In genomic region chrX:109012371-109013031, GRCm38 (mm10) we compare ENCODE assay signal across 8 mouse cellular contexts. TPM values are rescaled to one million over a fixed set of nuclear protein-coding genes. Genes with fewer than 3 reads are reported as not detected.
DNase-seq lines count a peak whose midpoint lies in the region; ATAC-seq lines count a peak whose summit lies in the region.

No protein-coding gene starts in this region.

- no peaks in the 10 kb centered on the region for H3K4me1 ChIP-seq in forebrain, embryonic 15.5 days
- no peaks in the 10 kb centered on the region for H3K4me1 ChIP-seq in hindbrain, embryonic 11.5 days (replicated peaks; ENCODE audit: control insufficient read depth, insufficient read depth, low read length)
- H3K4me1 ChIP-seq in lung, embryonic 16.5 days (replicated peaks; ENCODE audit: control insufficient read depth, insufficient read depth, low read length), result no peaks in the 10 kb centered on the region

- H3K36me3 ChIP-seq in forebrain, embryonic 15.5 days, result no peaks in the 10 kb centered on the region
- no peaks in the 10 kb centered on the region for H3K36me3 ChIP-seq in hindbrain, embryonic 11.5 days (ENCODE audit: control insufficient read depth, insufficient read depth, low read length)
- no peaks in the 10 kb centered on the region for H3K36me3 ChIP-seq in lung, embryonic 16.5 days (ENCODE audit: control insufficient read depth, insufficient read depth, low read length)

- ATAC-seq in forebrain, embryonic 15.5 days (replicated peaks), result peak; percentile 89
- peak; percentile 88 for ATAC-seq in hindbrain, embryonic 11.5 days (ENCODE audit: low FRiP score)
- peak; percentile 85 for ATAC-seq in lung, embryonic 16.5 days (ENCODE audit: low read depth)

- H3K4me2 ChIP-seq in forebrain, embryonic 15.5 days (replicated peaks), result peak overlapping the region; percentile 52
- H3K4me2 ChIP-seq in hindbrain, embryonic 11.5 days (replicated peaks; ENCODE audit: low read depth, low read length), result peak overlapping the region; percentile 36
- H3K4me2 ChIP-seq in lung, embryonic 16.5 days (ENCODE audit: low read depth, low read length), result peak overlapping the region; percentile 56

- H3K27me3 ChIP-seq in forebrain, embryonic 15.5 days, result no peaks in the 10 kb centered on the region
- H3K27me3 ChIP-seq in hindbrain, embryonic 11.5 days (ENCODE audit: control insufficient read depth, insufficient read depth, low read length), result no peaks in the 10 kb centered on the region
- no peaks in the 10 kb centered on the region for H3K27me3 ChIP-seq in lung, embryonic 16.5 days (ENCODE audit: control insufficient read depth, insufficient read depth, low read depth, low read length)

- H3K9me3 ChIP-seq in forebrain, embryonic 15.5 days, result no peaks in the 10 kb centered on the region
- H3K9me3 ChIP-seq in hindbrain, embryonic 11.5 days (ENCODE audit: control insufficient read depth, low read length), result no peaks in the 10 kb centered on the region
- H3K9me3 ChIP-seq in lung, embryonic 16.5 days (ENCODE audit: control insufficient read depth, low read length), result no peaks in the 10 kb centered on the region

- H3K9ac ChIP-seq in forebrain, embryonic 15.5 days (replicated peaks), result peak overlapping the region; percentile 26; the same call in 1 of the 2 replicates
- H3K9ac ChIP-seq in hindbrain, embryonic 11.5 days (ENCODE audit: low read depth, low read length), result no peak overlapping the region; the same call in 1 of the 2 replicates
- peak overlapping the region; percentile 59 for H3K9ac ChIP-seq in lung, embryonic 16.5 days (ENCODE audit: low read length)

- DNase-seq in Muller cell, postnatal 12 days (ENCODE audit: inconsistent ontology term), result peak; percentile 66
- DNase-seq in cerebellum, adult 11-12 months, result peak; percentile 36
- peak; percentile 68 for DNase-seq in hindbrain, embryonic 11.5 days (ENCODE audit: low spot score)
- peak; percentile 20 for DNase-seq in layer of hippocampus, adult 9-11 months
- DNase-seq in retina, embryonic 14.5 days (ENCODE audit: low spot score), result peak; percentile 73
- DNase-seq in urinary bladder, postnatal 36 days (ENCODE audit: low spot score in 2 of 2), result peak; percentile 13 to 29

- 21% methylated on average over 23 of the region's 23 CpGs for WGBS in forebrain, embryonic 15.5 days
- 16% methylated on average over 23 of the region's 23 CpGs for WGBS in hindbrain, embryonic 11.5 days
- WGBS in lung, embryonic 16.5 days, result 17% methylated on average over 22 of the region's 23 CpGs

- peak overlapping the region; percentile 81 for H3K27ac ChIP-seq in forebrain, embryonic 15.5 days (replicated peaks)
- H3K27ac ChIP-seq in hindbrain, embryonic 11.5 days (ENCODE audit: low read depth, low read length), result no peak overlapping the region
- peak overlapping the region; percentile 47 for H3K27ac ChIP-seq in lung, embryonic 16.5 days (ENCODE audit: low read length)

- H3K4me3 ChIP-seq in forebrain, embryonic 15.5 days, result peak overlapping the region; percentile 52
- H3K4me3 ChIP-seq in hindbrain, embryonic 11.5 days (ENCODE audit: low read depth, low read length), result peak overlapping the region; percentile 39
- peak overlapping the region; percentile 59 for H3K4me3 ChIP-seq in lung, embryonic 16.5 days (ENCODE audit: low read length)

RNA-seq across cellular contexts. Expression of gene Hmgn5, which starts 0.7 kb away (rescaled TPM):
- 19.7 and 21.0 TPM in 2 replicates for polyA plus RNA-seq in forebrain, embryonic 15.5 days (2015; fragmentation: Nextera tagmentation; extraction: Ambion mirVana)
- 21.0 and 26.3 TPM in 2 replicates for polyA plus RNA-seq in hindbrain, embryonic 11.5 days (2014; fragmentation: Nextera tagmentation; extraction: Ambion mirVana)
- 29.3 and 33.6 TPM in 2 replicates for polyA plus RNA-seq in lung, embryonic 16.5 days (2015; fragmentation: Nextera tagmentation; extraction: Ambion mirVana)

Comparison
In these comparisons a context has a peak if more than half of its experiments do, and no peak if none do; other contexts are left out.
1. DNase-seq: peak in every context shown above with its lines; median percentile 73 in retina, embryonic 14.5 days; 68 in hindbrain, embryonic 11.5 days; 66 in Muller cell, postnatal 12 days; 36 in cerebellum, adult 11-12 months; 21 in urinary bladder, postnatal 36 days; 20 in layer of hippocampus, adult 9-11 months.